Mouse (Mus musculus) lung, adult 2 months (tissue): Measurements from ENCODE around the gene Ccdc184. TPM values are rescaled to one million over a fixed set of nuclear protein-coding genes. Genes with fewer than 3 reads are reported as not detected.

ENCODE experiments used
- DNase-seq: peaks from one replicate; pipeline ENCODE4 v3.0.0; 2022
- H3K4me1 ChIP-seq: fragments of 200-500 bp; 2 replicates; pipeline ENCODE4 v1.6.1; 2011; ENCODE audit warnings: low read length; ENCODE audit not compliant: control insufficient read depth, insufficient read depth
- H3K4me3 ChIP-seq: fragments of 200-500 bp; replicated peaks from 2 replicates; pipeline ENCODE3; 2011; ENCODE audit warnings: low read depth, mild to moderate bottlenecking, control low read depth, low read length; ENCODE audit errors: extremely low read depth
- CTCF ChIP-seq: fragments of 200-500 bp; IDR thresholded peaks from 2 replicates; pipeline ENCODE4 v1.5.1; 2011; ENCODE audit warnings: mild to moderate bottlenecking, low read length, control low read depth; ENCODE audit not compliant: insufficient read depth
- POLR2A ChIP-seq: fragments of 200-500 bp; IDR thresholded peaks from 2 replicates; pipeline ENCODE4 v1.6.1; 2011; ENCODE audit warnings: low read depth, mild to moderate bottlenecking, control low read depth, low read length, borderline replicate concordance; ENCODE audit errors: extremely low read depth
- WGBS: fragments of 180-500 bp; shearing (Covaris S2); methylation state at CpG from one replicate; pipeline ENCODE4 v1.1.7; 2018; 5-methylcytosine and 5-hydroxymethylcytosine counted together
- polyA plus RNA-seq: library from polyadenylated mRNA; depleted of rRNA; stranded (reverse); fragments of >200 nt; gene quantifications from 2 replicates; pipeline ENCODE4 v1.2.3, GENCODE M21; 2012

The Ccdc184 gene
- polyA plus RNA-seq, 1 experiment: 5.0 TPM

GRCm38 (mm10) chr15:98168622-98169004, 1.7 kb downstream of the Ccdc184 start:
- WGBS: 13% methylated on average over 19 of the region's 19 CpGs
- H3K4me3 ChIP-seq: peak overlapping the region; percentile 1
- no peaks in the 10 kb centered on the region for H3K4me1 ChIP-seq
- no peak for DNase-seq
- TF ChIP-seq POLR2A (no peak), CTCF (no peak)

GRCm38 (mm10) chr15:98170365-98170764, 3.4 kb downstream of the Ccdc184 start:
- Histone ChIP-seq H3K4me1 (no peaks in the 10 kb centered on the region), H3K4me3 (no peak overlapping the region)
- TF ChIP-seq POLR2A (no peak), CTCF (no peak)
- WGBS: 25% methylated on average over 7 of the region's 7 CpGs
- no peak for DNase-seq

- Histone ChIP-seq H3K4me1 (no peaks in the 10 kb centered on the region), H3K4me3 (no peak overlapping the region)
- TF ChIP-seq POLR2A: no peak
- no peak for TF ChIP-seq CTCF
- no peak for DNase-seq
- WGBS: 61% methylated on average over 9 of the region's 9 CpGs
These were observed 4.0 kb downstream of the Ccdc184 start for GRCm38 (mm10) chr15:98170917-98171316.

GRCm38 (mm10) chr15:98172113-98172512, 5.2 kb downstream of the Ccdc184 start:
- no peaks in the 10 kb centered on the region for H3K4me1 ChIP-seq
- no peak overlapping the region for H3K4me3 ChIP-seq
- 65% methylated on average over 5 of the region's 5 CpGs for WGBS
- TF ChIP-seq POLR2A: no peak
- TF ChIP-seq CTCF: no peak
- DNase-seq: no peak

- TF ChIP-seq POLR2A: no peak
- TF ChIP-seq CTCF: peak; percentile 12; the same call in 1 of the 2 replicates
- no peak for DNase-seq
- Histone ChIP-seq H3K4me1 (no peaks in the 10 kb centered on the region), H3K4me3 (no peak overlapping the region)
- 40% methylated on average over 8 of the region's 8 CpGs for WGBS
These were observed 6.9 kb downstream of the Ccdc184 start for GRCm38 (mm10) chr15:98173821-98174220.

GRCm38 (mm10) chr15:98177320-98177719, 10.4 kb downstream of the Ccdc184 start:
- 65% methylated on average over 3 of the region's 3 CpGs for WGBS

GRCm38 (mm10) chr15:98180567-98181131, 13.7 kb downstream of the Ccdc184 start:
- TF ChIP-seq CTCF (no peak), POLR2A (no peak; the same call in 1 of the 2 replicates)
- 13% methylated on average over 26 of the region's 26 CpGs for WGBS
- no peak for DNase-seq

More at GRCm38 (mm10) chr15:98177320-98177719, 10.4 kb downstream of the Ccdc184 start:
- TF ChIP-seq POLR2A: no peak
- no peak for TF ChIP-seq CTCF
- no peak for DNase-seq
- Histone ChIP-seq H3K4me3 (no peak overlapping the region), H3K4me1 (no peaks in the 10 kb centered on the region)

GRCm38 (mm10) chr15:98181132-98181711, 14.3 kb downstream of the Ccdc184 start:
- peak; percentile 83 for DNase-seq
- under 1% methylated on average over 30 of the region's 30 CpGs for WGBS
- H3K4me3 ChIP-seq: peak overlapping the region; percentile 58
- H3K4me1 ChIP-seq: no peaks in the 10 kb centered on the region
- peak; percentile 80 for TF ChIP-seq CTCF
- peak; percentile 60; the same call in 1 of the 2 replicates for TF ChIP-seq POLR2A

More at GRCm38 (mm10) chr15:98180567-98181131, 13.7 kb downstream of the Ccdc184 start:
- H3K4me3 ChIP-seq: peak overlapping the region; percentile 58
- no peaks in the 10 kb centered on the region for H3K4me1 ChIP-seq

- no peak for DNase-seq
- 65% methylated on average over 12 of the region's 12 CpGs for WGBS
- no peak overlapping the region for H3K4me3 ChIP-seq
- no peak for TF ChIP-seq CTCF
- TF ChIP-seq POLR2A: no peak
- no peaks in the 10 kb centered on the region for H3K4me1 ChIP-seq
These were observed 15.1 kb downstream of the Ccdc184 start for GRCm38 (mm10) chr15:98181856-98182570.

- H3K4me1 ChIP-seq: no peaks in the 10 kb centered on the region
- H3K4me3 ChIP-seq: no peak overlapping the region
- TF ChIP-seq CTCF (no peak), POLR2A (no peak)
- DNase-seq: no peak
- 32% methylated on average over 4 of the region's 4 CpGs for WGBS
These were observed 17.5 kb downstream of the Ccdc184 start for GRCm38 (mm10) chr15:98184456-98184855.

GRCm38 (mm10) chr15:98195442-98195841, 28.5 kb downstream of the Ccdc184 start, which contains the start of gene Olfr288:
Gene Olfr288, minus strand, starts transcription at chr15:98195542.
- WGBS: 64% methylated on average over 3 of the region's 3 CpGs

More at GRCm38 (mm10) chr15:98195442-98195841, 28.5 kb downstream of the Ccdc184 start, which contains the start of gene Olfr288:
- Histone ChIP-seq H3K4me1 (no peaks in the 10 kb centered on the region), H3K4me3 (no peak within 1 kb of the TSS)
- TF ChIP-seq CTCF (no peak), POLR2A (no peak)
- DNase-seq: no peak
